Mouse (Mus musculus): ENCODE measurements at regions not wholly inside any gene's neighbourhood (a gene's known extent, or its start where the extent isn't known, plus 50 kb on each side); places are given as distances from the start of the nearest gene placed in this dataset.

- no peak for TF ChIP-seq CTCF (IDR thresholded peaks at IDR 0.05; ENCODE audit: insufficient read depth, low read depth, low read length)
- TF ChIP-seq POLR2A (IDR thresholded peaks at IDR 0.05; ENCODE audit: insufficient read depth, low read depth, low read length) = no peak
Observed at GRCm38 (mm10) chr17:83098679-83099413, 116.2 kb upstream of the Pkdcc start.

All from olfactory bulb, adult 2 months (tissue).